Mouse (Mus musculus) cerebellum, postnatal 36 days (tissue): ENCODE results near the gene Slc31a2.

Experiments used
- DNase-seq, 2 experiments: peaks; one replicate each; pipeline ENCODE4 v3.0.0; 2021 to 2022; ENCODE audit warnings: mixed read lengths in 2 of 2

Slc31a2 gene

DNA sequence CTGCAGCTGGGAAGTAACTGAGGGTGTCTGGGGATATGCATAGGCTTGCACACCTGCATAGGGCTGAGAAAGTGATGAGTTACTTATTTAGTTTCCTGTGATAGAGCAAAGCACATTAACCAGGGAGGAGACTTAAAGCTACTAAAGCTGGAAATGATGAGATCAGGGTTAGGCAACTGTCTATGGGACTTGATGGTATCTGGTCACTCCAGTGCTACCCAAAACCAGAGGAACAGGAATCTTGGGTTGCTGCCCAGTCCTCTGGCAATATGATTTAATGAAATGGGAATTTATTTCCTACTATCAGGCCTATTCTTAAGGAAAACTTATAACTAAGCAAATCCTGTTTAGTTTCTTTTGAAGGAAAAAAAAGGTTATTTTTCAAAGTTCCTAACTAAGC lies 63.7 kb downstream of the Slc31a2 start:
- DNase-seq = no peak

DNA sequence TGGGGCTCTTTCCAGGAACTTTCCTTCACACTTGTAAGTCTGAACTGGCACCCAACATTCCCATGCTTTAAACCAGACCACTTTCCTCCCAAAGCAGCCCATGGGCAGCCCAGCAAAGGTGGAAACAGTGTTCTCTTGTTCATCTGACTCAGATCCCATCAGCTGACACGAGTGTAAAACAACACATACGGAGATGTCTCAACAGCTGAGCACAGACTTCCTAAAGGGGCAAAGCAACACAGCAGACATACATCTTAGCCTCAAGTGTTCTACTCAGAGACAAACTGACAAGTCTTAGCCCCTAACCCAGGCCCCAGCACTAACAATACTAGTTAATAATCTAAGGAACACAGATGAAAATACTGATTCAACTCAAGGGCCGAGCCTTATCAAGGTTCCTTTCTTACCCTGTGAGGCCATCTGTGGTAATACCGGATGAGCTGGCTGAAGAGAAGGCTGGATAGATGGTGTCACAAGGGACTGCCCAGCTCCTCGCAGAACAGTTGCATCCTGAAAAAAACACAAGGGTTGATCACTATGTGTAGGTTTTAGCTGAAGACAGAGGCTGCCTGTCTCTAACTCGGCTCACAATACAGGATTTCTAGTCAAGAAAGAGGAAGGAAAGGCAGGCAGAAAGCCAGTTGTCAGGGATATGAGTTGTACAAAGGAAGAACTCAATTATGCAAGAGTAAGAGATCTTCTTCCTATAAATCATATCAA lies 66.7 kb downstream of the Slc31a2 start:
- no peak for DNase-seq

DNA sequence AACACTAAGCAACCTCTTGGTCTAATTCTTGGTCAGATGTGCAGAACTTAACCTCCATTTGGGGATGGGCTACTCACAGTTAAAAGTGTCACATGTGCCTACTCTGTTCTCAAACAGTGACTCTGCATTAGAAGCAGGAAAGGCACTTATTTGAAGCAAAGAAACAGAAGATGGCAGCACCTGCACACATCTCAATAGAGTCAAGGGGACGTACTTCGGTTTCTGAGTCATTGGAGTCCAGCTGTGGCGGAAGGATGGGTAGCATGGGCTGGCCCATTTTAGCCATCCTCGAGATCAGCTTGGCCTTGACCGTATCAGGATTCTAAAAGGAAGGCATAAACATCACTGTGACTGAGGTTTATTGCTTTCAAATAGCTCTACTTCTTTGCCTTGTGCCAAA lies 69.6 kb downstream of the Slc31a2 start:
- no peak for DNase-seq

DNA sequence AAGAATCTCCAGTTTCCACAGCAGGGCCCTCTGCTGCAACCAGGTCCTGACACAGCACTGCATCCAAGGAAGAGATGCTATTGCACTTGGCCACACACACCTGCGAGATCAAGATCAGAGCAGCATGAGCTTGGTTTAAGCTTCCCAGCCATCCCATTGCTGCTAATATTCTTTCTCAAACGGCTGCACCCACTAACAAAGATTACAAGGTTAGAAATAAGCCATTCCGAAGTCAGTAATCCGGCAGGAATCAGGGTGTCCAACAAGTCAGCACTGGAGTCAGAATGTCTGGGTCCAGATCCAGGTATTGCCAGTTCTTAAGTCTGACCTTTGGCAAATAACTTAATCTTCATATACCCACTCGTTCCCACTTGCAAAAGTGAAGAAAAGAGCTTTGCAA lies 76.2 kb downstream of the Slc31a2 start:
- DNase-seq = no peak

DNA sequence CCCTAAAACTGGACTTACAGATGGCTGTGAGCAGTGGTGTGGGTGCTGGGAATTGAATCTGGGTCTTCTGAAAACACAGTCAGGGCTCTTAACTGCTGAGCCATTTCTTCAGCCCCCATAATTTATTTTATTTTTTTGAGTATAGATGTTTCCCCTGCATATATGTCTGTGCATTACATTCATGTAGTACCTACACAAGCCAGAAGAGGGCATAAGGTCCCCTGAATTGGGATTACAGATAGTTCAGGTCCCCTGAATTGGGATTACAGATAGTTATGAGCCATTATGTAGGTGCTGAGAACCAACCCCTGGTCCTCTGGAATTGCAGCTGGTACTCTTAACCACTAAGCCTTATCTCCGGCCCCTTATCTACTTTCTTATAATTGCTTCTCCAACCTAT lies 81.6 kb downstream of the Slc31a2 start:
- DNase-seq = no peak

DNA sequence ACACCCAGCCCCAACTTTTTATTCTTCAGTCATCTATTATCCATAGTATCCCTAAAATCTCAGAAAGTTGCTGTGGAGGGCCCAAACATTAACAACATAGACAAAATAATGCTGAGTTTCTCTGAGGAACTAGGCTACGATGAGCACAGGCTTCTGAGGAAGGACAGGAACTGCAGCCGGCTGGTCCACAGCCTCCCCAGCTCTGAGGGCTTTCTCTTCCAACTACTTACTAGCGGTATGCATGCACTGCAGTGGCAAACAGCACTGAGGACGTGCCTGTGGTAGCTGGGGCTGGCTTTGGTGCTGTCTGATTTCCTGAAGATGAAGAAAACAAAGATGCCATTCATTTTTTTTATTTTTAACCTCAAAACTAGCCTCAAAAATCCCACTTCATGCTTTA lies 83.5 kb downstream of the Slc31a2 start:
- DNase-seq = no peak

DNA sequence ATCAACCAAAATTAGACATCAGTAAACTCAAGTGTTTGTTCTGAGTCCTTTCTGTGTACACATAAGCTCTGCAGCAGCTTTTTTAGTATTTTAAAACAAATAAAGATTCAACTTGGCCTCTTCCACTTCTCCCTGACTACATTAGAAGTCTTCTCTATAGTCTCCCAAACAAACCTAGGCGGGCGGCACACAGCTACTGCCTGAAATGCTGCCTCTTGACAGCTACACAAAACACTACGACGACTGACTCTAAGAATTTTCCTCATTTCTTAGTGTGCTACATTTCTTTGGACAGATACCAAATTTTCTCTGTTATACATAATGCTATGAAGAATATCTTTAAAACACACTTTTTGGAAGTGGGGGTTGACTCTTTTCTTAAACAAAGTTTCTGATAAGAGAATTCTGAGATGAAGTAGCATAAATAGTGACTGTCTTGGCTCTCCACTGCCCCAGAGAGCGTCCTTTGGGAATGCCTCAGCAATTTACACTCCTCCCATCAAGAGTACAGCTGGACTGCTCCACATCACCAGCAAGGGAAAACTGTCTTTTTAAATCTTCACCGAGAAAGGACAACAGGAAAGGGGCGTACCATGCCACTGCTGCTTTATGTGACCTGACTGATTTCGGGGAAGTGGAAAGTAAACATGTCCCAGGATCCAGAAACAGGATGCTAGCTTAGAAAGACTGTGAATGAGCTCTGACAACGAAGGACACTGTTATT lies 85.4 kb downstream of the Slc31a2 start:
- DNase-seq = no peak
